Mouse (Mus musculus) limb, embryonic 15.5 days (tissue): Measurements from ENCODE around the gene Ms4a4d. TPM values are rescaled to one million over a fixed set of nuclear protein-coding genes. Genes with fewer than 3 reads are reported as not detected.
"Not testable (repeated sequence)": the region's sequence is repeated elsewhere in the genome, so short reads cannot be mapped to it uniquely, and the experiment has no call there.

Experiments used
- ATAC-seq: fragments of 200-750 bp; cut with Nextera tagmentation; 2 replicates; pipeline ENCODE4 v1.8.0; 2017; ENCODE audit warnings: low read depth, moderate TSS enrichment; ENCODE audit not compliant: insufficient number of reproducible peaks, low FRiP score, low TSS enrichment
- H3K27ac ChIP-seq: fragments of 300-500 bp; sonication (generic); 2 replicates; pipeline ENCODE4 v1.5.1; 2015; ENCODE audit warnings: moderate library complexity, mild to moderate bottlenecking, inconsistent platforms
- H3K27me3 ChIP-seq: fragments of 300-500 bp; sonication (generic); 2 replicates; pipeline ENCODE4 v1.6.1; 2015; ENCODE audit warnings: inconsistent platforms
- H3K36me3 ChIP-seq: fragments of 300-500 bp; sonication (generic); 2 replicates; pipeline ENCODE4 v1.6.1; 2015; ENCODE audit warnings: inconsistent platforms
- H3K4me1 ChIP-seq: fragments of 300-500 bp; sonication (generic); 2 replicates; pipeline ENCODE4 v1.6.1; 2015; ENCODE audit warnings: inconsistent platforms
- H3K4me2 ChIP-seq: fragments of 300-500 bp; sonication (generic); 2 replicates; pipeline ENCODE4 v1.6.1; 2015; ENCODE audit warnings: mild to moderate bottlenecking, inconsistent platforms
- H3K4me3 ChIP-seq: fragments of 300-500 bp; sonication (generic); 2 replicates; pipeline ENCODE4 v1.5.1; 2015; ENCODE audit warnings: mild to moderate bottlenecking, inconsistent platforms
- H3K9ac ChIP-seq: fragments of 300-500 bp; sonication (generic); 2 replicates; pipeline ENCODE4 v1.6.1; 2015; ENCODE audit warnings: inconsistent platforms
- H3K9me3 ChIP-seq: fragments of 300-500 bp; sonication (generic); 2 replicates; pipeline ENCODE4 v1.6.1; 2016; ENCODE audit warnings: inconsistent platforms
- WGBS: fragments of 180-500 bp; shearing (Covaris S2); methylation state at CpG from one replicate; pipeline ENCODE4 v1.1.7; 2015; 5-methylcytosine and 5-hydroxymethylcytosine counted together
- polyA plus RNA-seq: library from polyadenylated mRNA; unstranded; fragments of >200 nt; fragmentation: Nextera tagmentation; extraction: Ambion mirVana; gene quantifications from 2 replicates; pipeline ENCODE4 v1.2.1, GENCODE M21; 2015

Ms4a4d gene
- polyA plus RNA-seq: 1.9 and 2.3 TPM in 2 replicates

DNA sequence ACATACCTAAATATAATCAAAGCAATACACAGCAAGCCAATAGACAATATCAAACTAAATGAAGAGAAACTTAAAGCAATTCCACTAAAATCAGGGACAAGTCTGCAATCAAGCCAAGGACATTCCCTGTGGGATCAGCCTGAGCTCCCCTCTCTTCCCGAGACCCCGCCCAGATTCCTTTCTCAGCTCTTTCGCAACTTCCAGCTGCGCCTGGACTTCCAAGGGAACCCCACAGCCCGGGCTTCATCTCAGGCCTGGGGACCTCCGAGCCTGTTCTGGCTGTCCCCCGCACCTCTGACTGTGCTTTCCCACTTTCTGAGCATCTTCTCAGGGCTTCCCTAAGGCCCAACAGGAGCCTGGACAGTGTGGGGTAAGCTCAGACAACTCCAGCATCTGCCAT is at the start of gene Ms4a4d:
Ms4a4d (plus strand) TSS at position 209 of the 400 bp plus-strand sequence.
- 15% methylated on average over 7 of the region's 7 CpGs for WGBS
- no peak within 1 kb of the TSS for H3K27ac ChIP-seq

DNA sequence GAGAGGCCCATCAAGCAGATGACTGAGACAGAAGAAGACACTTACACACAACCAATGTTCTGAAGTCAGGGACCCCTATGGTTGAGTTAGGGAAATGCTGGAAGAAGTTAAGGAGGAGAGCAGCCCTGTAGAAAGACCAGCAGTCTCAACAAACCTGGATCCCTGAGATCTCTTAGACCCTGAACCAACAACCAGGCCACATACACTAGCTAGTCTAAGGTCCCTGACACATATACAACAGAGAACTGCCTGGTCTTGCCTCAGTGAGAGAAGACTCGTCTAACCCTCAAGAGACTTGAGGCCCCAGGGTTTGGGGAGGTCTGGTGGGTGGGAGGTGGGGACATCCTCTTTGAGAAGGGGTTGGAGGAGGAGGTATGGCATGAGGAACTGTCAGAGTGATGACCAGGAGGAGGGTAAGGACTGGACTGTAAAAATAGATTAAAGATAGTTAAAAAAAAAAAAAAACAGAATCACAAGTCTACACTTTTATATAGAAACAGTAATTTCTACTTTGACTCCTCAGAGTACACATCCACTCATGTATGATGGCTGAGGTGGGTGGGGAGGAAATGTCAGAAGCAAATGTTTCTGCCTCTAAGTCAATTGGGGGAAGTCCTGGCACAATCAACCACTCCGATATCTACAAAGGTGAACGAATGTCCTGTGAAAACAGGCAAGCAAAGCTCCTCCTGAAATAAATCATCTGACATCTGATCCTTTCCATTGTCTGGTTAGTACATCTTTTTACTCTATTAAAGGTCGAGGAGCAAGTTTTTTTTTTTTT is 45.0 kb upstream of the Ms4a4d start:
- Histone ChIP-seq H3K9ac (no peak overlapping the region), H3K27me3 (no peaks in the 10 kb centered on the region), H3K4me3 (no peak overlapping the region), H3K9me3 (no peaks in the 10 kb centered on the region), H3K36me3 (no peaks in the 10 kb centered on the region), H3K4me1 (no peaks in the 10 kb centered on the region), H3K4me2 (no peak overlapping the region), H3K27ac (no peak overlapping the region)
- no peak for ATAC-seq
- WGBS: 61% methylated on average over 4 of the region's 4 CpGs

More for the DNA sequence above, at the start of gene Ms4a4d:
- Histone ChIP-seq H3K9ac (no peak within 1 kb of the TSS), H3K4me1 (no peaks in the 10 kb centered on the region), H3K4me2 (no peak within 1 kb of the TSS), H3K9me3 (no peaks in the 10 kb centered on the region), H3K36me3 (no peaks in the 10 kb centered on the region), H3K27me3 (no peaks in the 10 kb centered on the region), H3K4me3 (no peak within 1 kb of the TSS)
- no peak for ATAC-seq

DNA sequence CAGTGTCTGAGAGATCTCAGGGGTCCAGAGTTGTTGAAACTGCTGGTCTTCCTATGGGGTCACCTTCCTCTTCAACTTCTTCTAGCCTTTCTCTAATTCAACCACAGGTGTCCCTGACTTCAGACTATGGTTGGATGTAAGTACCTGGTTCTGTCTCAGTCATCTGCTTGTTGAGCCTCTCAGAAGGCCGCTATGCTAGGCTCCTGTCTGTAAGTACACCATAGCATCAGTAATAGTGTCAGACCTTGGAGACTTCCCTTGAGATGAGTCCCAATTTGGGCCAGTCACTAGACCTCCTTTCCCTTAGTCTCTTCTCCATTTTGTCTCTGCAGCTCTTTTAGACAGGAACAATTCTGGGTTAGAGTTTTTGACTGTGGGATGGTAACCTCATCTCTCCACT is 43.9 kb upstream of the Ms4a4d start:
- Histone ChIP-seq H3K9me3 (no peaks in the 10 kb centered on the region), H3K4me3 (no peak overlapping the region), H3K4me1 (no peaks in the 10 kb centered on the region), H3K4me2 (no peak overlapping the region), H3K27me3 (no peaks in the 10 kb centered on the region), H3K27ac (no peak overlapping the region), H3K36me3 (no peaks in the 10 kb centered on the region), H3K9ac (no peak overlapping the region)
- 82% methylated on average over 1 of the region's 1 CpGs for WGBS
- no peak for ATAC-seq

DNA sequence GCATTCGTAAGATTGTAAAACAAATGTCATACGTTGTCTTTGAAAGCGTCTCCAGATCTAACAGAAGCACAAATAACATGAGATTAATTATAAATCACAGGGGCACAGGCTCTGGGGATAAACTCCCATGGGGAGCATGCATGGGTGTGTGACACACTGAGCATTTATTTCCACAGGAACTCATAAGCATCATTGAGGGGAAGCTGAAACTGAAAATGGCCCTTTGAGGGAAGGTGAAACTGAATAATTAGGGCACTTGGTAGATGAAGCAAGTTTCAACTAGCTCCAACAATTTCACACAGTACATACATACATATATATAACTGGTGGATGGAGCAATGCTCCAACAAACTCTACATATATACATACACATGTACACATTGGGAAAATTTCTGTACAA is 42.1 kb upstream of the Ms4a4d start:
- Histone ChIP-seq H3K4me3 (no peak overlapping the region), H3K27me3 (no peaks in the 10 kb centered on the region), H3K4me2 (no peak overlapping the region), H3K36me3 (no peaks in the 10 kb centered on the region), H3K27ac (no peak overlapping the region), H3K9ac (no peak overlapping the region), H3K9me3 (no peaks in the 10 kb centered on the region), H3K4me1 (no peaks in the 10 kb centered on the region)
- 88% methylated on average over 3 of the region's 3 CpGs for WGBS
- ATAC-seq: no peak

DNA sequence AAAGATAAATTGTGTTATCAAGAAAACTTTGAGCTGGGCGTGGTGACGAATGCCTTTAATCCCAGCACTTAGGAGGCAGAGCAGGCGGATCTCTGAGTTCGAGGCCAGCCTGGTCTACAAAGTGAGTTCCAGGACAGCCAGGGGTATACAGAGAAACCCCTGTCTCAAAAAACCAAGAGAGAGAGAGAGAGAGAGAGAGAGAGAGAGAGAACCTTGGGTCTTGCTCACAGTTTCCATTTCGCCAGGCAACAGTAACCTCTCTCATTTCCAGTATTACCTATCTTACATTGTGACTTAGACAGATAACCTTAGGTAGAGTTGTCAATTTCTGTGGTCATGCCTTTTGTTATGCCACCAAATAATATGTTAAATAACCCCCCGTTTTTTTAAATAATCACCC is 40.2 kb upstream of the Ms4a4d start:
- H3K4me1 ChIP-seq: no peaks in the 10 kb centered on the region
- no peak overlapping the region for H3K4me3 ChIP-seq
- no peaks in the 10 kb centered on the region for H3K36me3 ChIP-seq
- H3K9me3 ChIP-seq: no peaks in the 10 kb centered on the region
- H3K4me2 ChIP-seq: no peak overlapping the region
- no peaks in the 10 kb centered on the region for H3K27me3 ChIP-seq
- no peak overlapping the region for H3K9ac ChIP-seq
- no peak for ATAC-seq
- 85% methylated on average over 6 of the region's 6 CpGs for WGBS
- H3K27ac ChIP-seq: no peak overlapping the region

DNA sequence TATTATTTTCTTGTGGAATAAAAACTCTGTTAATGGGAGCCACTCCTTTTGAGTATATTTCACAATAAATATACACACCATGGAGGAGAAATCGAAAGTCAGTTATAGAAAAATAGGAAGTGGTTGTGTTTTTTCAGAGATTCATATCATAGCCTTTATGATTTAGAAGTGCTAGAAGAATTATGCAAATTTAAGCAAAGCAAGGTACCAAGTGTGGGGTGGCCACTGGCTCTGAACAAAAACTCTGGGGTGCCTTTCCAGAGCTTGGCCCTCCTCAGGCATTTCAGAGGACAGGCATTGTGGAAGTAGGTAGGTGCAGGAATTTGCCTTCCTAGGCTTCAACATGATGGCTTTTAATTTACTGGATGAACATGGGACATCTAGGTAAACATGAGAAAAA is 39.3 kb upstream of the Ms4a4d start:
- WGBS: 61% methylated on average over 1 of the region's 1 CpGs
- H3K4me1 ChIP-seq: not testable (repeated sequence)

DNA sequence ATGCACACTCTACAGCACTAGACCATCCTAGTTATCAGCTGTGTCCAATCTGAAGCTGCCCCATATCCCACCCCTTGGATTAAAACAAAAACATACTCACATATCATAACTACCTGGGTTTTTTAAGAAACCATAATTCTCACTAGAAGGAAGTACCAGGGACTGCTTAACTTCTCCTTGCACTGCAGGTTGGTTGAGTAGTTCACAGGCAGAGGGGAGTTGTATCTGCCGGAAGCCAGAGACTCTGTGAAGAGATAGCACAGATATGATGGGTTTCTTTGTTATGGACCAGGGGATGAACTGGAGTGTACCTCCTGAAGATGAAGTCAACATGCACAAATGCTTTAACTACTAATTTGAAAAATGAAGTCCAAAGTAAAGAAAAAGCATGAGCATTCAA is 35.8 kb upstream of the Ms4a4d start:
- no peaks in the 10 kb centered on the region for H3K36me3 ChIP-seq
- H3K4me1 ChIP-seq: no peaks in the 10 kb centered on the region
- no peaks in the 10 kb centered on the region for H3K27me3 ChIP-seq
- ATAC-seq: no peak
- H3K9me3 ChIP-seq: no peaks in the 10 kb centered on the region
- no peak overlapping the region for H3K4me3 ChIP-seq
- no peak overlapping the region for H3K27ac ChIP-seq
- no peak overlapping the region for H3K4me2 ChIP-seq
- no peak overlapping the region for H3K9ac ChIP-seq
- WGBS: 85% methylated on average over 1 of the region's 1 CpGs

More for the DNA sequence above, 39.3 kb upstream of the Ms4a4d start:
- not testable (repeated sequence) for H3K9ac ChIP-seq, H3K27me3 ChIP-seq, H3K4me2 ChIP-seq, ATAC-seq, H3K27ac ChIP-seq, H3K36me3 ChIP-seq, H3K9me3 ChIP-seq, H3K4me3 ChIP-seq

DNA sequence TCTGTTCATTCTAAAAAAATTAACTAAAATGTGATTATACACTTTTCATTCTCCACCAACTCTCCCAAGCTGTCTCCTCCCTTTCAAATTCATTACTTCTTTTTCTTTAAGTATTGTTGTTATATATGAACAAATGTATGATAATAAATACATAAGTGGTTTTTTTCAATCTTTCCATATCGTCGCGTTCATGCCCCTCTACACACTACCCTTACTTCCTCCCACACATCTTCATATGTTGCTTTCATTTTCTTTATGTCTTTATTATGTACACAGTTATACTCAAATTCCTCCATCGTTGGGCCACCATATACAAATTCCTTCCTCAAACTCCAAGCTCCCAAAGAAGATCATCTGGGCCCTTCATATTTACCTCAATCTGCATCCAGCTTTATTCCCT is 35.3 kb upstream of the Ms4a4d start:
- no peaks in the 10 kb centered on the region for H3K27me3 ChIP-seq

DNA sequence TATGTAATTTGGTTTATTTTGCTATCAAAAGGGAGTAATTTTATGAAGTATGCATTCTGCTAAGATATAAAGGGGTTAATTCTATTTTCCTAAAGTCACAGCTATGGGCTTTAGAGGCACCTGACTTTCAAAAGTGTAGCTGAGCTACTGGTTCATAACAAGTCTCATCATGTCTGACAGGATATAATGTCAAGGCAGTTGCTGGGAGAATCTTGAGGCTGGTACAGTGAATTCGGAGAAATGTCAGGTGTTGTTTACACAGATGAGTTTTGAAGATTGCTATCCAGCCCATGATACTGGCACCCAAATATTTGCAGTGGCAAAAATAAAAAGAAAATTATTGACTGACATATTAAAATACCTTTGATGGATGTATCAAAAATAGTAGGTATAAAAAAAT is 31.7 kb upstream of the Ms4a4d start:
- H3K4me2 ChIP-seq: no peak overlapping the region
- H3K4me1 ChIP-seq: no peaks in the 10 kb centered on the region
- H3K36me3 ChIP-seq: no peaks in the 10 kb centered on the region
- H3K9me3 ChIP-seq: no peaks in the 10 kb centered on the region
- ATAC-seq: no peak
- WGBS: 60% methylated on average over 1 of the region's 1 CpGs
- H3K9ac ChIP-seq: no peak overlapping the region
- no peaks in the 10 kb centered on the region for H3K27me3 ChIP-seq
- H3K4me3 ChIP-seq: no peak overlapping the region
- H3K27ac ChIP-seq: no peak overlapping the region

More for the DNA sequence above, 35.3 kb upstream of the Ms4a4d start:
- no peak overlapping the region for H3K4me2 ChIP-seq
- WGBS: 87% methylated on average over 4 of the region's 4 CpGs
- H3K9ac ChIP-seq: no peak overlapping the region
- no peak overlapping the region for H3K27ac ChIP-seq
- H3K9me3 ChIP-seq: no peaks in the 10 kb centered on the region
- H3K36me3 ChIP-seq: no peaks in the 10 kb centered on the region
- no peak for ATAC-seq
- H3K4me1 ChIP-seq: no peaks in the 10 kb centered on the region
- no peak overlapping the region for H3K4me3 ChIP-seq

DNA sequence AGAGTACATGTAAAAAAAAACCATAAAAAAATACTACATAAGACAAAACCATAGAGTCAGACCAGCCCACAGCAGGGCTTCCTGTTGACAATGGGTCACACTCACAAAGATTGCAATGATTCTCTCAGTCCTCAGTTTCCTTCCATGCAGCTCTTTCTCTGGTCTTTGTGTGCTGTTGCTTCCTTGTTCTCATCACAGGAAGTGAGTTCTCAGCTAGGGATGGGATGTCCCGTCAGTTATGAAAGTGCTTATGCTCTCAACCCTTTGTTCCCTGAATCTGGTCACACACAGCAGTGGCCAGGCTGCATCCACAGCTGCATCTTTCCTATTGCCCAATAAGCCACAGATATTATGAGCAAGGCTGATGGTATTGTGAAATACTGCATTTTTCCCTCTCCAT is 23.1 kb upstream of the Ms4a4d start:
- no peak for ATAC-seq
- Histone ChIP-seq H3K27ac (no peak overlapping the region), H3K4me2 (no peak overlapping the region), H3K4me1 (no peaks in the 10 kb centered on the region), H3K27me3 (no peaks in the 10 kb centered on the region), H3K4me3 (no peak overlapping the region), H3K36me3 (no peaks in the 10 kb centered on the region), H3K9me3 (no peaks in the 10 kb centered on the region), H3K9ac (no peak overlapping the region)
- WGBS: 41% methylated on average over 1 of the region's 1 CpGs

DNA sequence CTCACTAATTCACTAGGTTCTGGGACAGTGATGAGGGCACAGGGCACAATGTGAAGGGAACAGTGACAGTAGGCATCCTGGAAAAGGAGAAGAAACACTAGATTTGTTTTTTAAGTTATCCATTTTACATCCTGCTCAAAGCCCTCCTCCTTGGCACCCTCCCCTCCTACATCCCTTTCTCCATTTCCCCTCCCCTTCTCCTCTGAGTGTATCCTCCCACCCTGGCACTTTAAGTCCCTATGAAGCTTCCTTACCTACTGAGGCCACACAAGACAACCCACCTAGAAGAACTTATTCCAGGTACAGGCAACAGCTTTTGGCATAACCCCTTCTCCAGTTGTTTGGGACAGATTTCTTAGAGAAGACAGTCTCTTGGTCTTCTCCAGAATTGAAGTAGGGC is 20.4 kb upstream of the Ms4a4d start, which contains the start of gene Ms4a6b:
Ms4a6b (plus strand) TSS at position 267 of the 400 bp plus-strand sequence.
- no peak within 1 kb of the TSS for H3K9ac ChIP-seq
- no peaks in the 10 kb centered on the region for H3K27me3 ChIP-seq
- H3K4me3 ChIP-seq: no peak within 1 kb of the TSS
- no peak for ATAC-seq
- H3K27ac ChIP-seq: no peak within 1 kb of the TSS
- H3K9me3 ChIP-seq: no peaks in the 10 kb centered on the region
- H3K4me1 ChIP-seq: no peaks in the 10 kb centered on the region
- H3K4me2 ChIP-seq: no peak within 1 kb of the TSS
- H3K36me3 ChIP-seq: no peaks in the 10 kb centered on the region

DNA sequence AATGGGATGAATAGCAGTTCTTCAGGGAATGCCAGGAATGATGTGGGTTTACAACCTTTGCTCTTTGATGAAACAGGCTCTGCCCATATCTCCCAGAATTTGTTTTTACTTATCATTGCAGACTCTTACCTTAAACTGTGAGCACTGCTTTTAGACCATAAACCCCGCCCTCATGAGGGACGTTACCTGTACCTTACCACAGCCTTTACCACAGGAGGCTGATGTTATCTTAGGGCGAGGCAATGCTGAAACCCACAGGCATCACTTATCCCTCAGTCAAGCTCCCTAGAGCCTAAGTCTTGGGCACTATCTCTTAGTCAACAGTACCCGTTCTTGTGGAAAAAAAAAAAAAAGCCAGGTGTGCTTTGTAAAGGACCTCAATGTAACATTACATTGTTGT is 19.8 kb upstream of the Ms4a4d start:
- Histone ChIP-seq H3K36me3 (no peaks in the 10 kb centered on the region), H3K4me3 (no peak overlapping the region), H3K4me2 (no peak overlapping the region), H3K27me3 (no peaks in the 10 kb centered on the region), H3K9ac (no peak overlapping the region), H3K4me1 (no peaks in the 10 kb centered on the region), H3K9me3 (no peaks in the 10 kb centered on the region), H3K27ac (no peak overlapping the region)
- ATAC-seq: no peak
- WGBS: 57% methylated on average over 4 of the region's 4 CpGs

DNA sequence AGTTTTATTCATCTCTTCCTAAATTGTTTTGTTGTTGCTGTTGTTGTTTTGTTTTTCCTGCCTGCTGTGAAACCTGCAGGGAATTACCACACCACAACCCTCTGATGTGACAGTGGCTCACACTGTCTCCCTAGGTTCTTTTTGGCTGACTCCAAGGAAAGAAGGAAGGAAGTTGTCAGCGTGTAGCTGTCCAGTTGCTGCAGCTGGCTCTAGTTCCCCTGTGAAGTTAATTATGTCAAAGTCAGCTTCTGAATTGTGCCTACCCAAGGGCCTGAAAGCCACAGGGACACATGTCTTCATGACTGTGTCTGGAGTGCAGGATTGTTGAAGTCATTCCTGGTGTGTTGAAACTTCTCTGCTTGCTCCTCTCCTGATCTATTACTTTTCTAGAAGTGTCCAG is 19.2 kb upstream of the Ms4a4d start:
- not testable (repeated sequence) for H3K4me3 ChIP-seq, ATAC-seq, H3K36me3 ChIP-seq, H3K4me1 ChIP-seq, H3K9me3 ChIP-seq, H3K27ac ChIP-seq, H3K9ac ChIP-seq, H3K27me3 ChIP-seq, H3K4me2 ChIP-seq
- 31% methylated on average over 1 of the region's 1 CpGs for WGBS
